Mouse (Mus musculus): Measurements from ENCODE around the gene Nav1.
A peak's percentile ranks its signal among the peaks of the same experiment; 100 is the strongest.
"Not testable (repeated sequence)": the region's sequence is repeated elsewhere in the genome, so short reads cannot be mapped to it uniquely, and the experiment has no call there.

The Nav1 gene

GRCm38 (mm10) chr1:135485179-135485578 lies 121.9 kb downstream of the Nav1 start:
- no peak for DNase-seq (ENCODE audit: low spot score in 2 of 2)

GRCm38 (mm10) chr1:135484503-135485051 lies 122.5 kb downstream of the Nav1 start:
- DNase-seq (ENCODE audit: low spot score in 2 of 2), result not testable (repeated sequence)

DNA sequence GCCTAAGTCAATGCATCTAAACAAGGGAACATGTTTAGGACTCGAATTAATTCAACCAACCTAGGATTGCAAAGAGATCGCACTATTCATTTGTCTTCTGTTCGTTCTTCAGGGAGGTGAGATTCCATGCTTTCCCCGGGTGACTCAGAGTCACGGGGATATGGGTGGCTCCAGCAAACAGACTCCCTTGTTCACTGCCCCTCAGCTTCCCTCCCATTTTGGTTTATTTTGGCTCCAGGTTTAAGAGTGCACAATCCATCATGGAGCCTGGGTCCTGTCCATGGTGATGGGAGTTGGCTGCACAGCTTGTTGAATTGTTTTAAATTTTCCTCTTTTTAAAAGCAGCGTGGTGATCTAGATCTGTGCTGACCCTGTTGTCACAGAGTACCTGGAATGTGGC lies 123.1 kb downstream of the Nav1 start:
- DNase-seq (ENCODE audit: low spot score in 2 of 2), result no peak

DNA sequence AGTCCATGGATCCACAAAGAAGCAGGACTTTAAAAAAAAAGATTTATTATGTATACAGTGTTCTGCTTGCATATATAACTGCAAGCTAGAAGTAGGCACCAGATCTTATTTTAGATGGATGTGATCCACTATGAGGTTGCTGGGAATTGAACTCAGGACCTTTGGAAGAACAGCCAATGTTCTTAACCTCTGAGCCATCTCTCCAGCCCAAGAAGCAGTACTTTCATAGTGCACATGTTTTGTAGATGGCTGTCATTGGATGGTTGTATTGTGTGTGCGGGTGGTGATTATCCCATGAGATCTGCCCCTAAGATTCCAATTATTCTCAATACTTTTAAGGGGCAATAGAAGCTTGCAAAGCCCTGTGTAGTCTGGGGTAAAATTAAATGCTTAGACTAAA lies 124.4 kb downstream of the Nav1 start:
- no peak for DNase-seq (ENCODE audit: low spot score in 2 of 2)

- no peak for DNase-seq (ENCODE audit: low spot score in 2 of 2)
Observed at GRCm38 (mm10) chr1:135481656-135482055, 125.4 kb downstream of the Nav1 start.

DNA sequence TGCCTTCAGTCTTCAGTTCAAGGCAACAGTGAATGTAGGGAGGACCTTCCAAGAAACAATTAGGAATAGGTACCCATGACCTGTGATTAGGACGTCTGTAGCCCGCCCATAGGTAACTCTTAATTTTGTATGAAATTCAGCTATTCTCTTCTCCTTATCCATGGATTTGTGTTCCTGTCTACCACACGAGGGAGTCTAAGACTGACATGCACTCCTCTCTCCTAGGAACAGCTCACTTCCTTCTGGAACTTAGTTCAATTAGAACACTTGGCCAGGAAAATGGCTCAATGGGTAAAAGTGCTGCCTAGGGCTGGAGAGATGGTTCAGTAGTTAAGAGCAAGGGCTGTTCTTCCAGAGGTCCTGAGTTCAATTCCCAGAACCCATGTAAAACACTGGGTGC lies 126.3 kb downstream of the Nav1 start:
- DNase-seq (ENCODE audit: low spot score in 2 of 2), result no peak

- DNase-seq (ENCODE audit: low spot score in 2 of 2), result no peak
Observed at GRCm38 (mm10) chr1:135475571-135475895, 131.6 kb downstream of the Nav1 start.

DNA sequence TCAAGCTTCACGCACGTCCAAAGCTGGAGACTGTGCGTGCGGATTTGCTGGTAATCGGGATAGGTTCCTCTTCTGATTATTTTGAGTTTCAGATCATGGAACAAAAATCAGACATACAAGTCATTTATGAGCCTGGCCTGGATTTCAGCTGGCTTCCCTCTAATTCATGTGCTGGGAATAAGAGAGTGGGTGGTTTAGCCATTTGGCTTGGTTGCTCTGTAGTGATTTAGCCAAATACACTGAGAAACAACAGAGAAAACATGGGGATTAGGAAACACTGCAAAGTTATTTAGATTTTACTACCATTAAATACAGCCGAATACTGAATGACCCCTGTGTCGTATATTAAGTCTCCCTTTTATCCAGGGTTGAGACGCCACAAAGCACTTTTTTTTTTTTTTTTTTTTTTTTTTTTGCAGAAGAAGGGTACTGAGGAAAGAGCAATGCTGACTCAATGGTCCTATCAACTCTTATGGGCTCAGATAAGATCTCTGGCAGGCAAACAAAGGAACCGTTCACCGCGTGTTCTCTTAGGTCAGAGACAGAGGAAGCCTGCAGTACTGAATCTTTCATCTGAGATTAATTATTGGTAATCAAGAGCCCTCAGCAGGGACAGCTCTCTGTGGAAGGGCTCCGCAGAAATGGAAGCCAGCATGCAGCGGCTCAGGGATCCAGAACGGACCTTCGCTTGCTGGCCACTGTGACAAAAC lies 132.1 kb downstream of the Nav1 start:
- no peak for DNase-seq (ENCODE audit: low spot score in 2 of 2)

- DNase-seq (ENCODE audit: low spot score in 2 of 2), result no peak
Observed at GRCm38 (mm10) chr1:135472536-135472935, 134.6 kb downstream of the Nav1 start.

- no peak for DNase-seq (ENCODE audit: low spot score in 2 of 2)
Observed at GRCm38 (mm10) chr1:135471742-135472141, 135.4 kb downstream of the Nav1 start.

- no peak for DNase-seq (ENCODE audit: low spot score in 2 of 2)
Observed at GRCm38 (mm10) chr1:135470546-135470945, 136.5 kb downstream of the Nav1 start.

DNA sequence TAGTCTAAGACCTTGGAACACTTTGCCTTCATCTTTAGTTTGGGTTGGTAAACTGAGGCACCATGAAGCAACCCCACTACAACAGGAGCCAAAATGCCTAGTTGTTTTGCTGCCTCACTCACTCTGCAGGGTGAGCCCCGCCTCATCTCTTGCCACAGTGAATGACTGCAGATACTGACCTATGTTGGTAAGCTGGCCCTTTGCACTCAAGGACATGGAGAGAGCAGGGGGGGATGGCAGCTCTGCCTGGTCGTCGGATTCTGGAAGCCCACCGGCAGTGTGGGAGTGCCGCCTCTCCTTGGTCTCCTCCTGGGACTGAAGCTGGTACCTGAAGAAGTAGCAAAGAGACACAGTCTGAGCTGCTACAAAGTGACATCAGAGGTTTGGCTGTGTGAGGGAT lies 139.6 kb downstream of the Nav1 start:
- no peak for DNase-seq (ENCODE audit: low spot score in 2 of 2)

DNA sequence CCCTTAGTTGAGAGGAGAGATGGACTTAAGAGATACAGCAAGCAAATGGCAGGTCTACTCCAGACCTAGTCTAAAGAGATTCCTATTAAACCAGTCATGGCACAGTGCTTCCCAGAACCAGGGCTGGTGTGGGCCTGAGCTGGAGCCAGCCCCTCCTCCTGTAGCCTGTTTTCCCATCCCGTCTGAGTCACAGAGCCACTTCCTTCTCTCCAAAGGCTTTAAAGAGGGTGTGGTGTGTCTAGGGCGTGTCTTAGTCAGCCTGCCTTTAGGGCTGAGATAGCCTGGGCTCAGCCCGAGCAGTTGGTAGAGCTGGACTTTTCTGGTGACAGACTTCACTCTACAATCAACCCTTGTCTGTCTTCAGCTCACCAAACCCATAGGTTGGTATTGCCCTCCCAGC lies 140.2 kb downstream of the Nav1 start:
- DNase-seq (ENCODE audit: low spot score in 2 of 2), result no peak

DNA sequence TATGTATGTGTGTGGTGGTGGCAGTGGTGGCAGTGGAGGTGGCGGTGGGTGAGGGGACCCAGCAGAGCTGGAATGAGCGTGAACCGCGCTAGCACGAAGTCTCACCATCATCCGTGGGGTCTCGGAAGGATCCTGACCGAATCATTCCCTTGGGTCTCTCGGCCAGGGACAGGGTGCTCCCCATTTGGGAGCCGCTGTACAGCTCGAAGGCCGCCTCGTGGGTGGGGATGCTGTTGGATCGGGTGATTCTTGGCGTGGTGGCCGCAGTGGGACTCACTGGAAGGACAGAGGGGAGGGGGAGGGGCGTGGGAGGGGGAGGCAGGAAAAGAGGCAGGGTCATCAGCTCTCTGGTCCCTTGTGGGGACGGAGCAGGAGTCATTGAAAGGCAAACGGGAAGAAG lies 141.4 kb downstream of the Nav1 start:
- DNase-seq (ENCODE audit: low spot score in 2 of 2), result no peak

- DNase-seq (ENCODE audit: low spot score in 2 of 2), result no peak
Observed at GRCm38 (mm10) chr1:135462736-135463135, 144.4 kb downstream of the Nav1 start.

DNA sequence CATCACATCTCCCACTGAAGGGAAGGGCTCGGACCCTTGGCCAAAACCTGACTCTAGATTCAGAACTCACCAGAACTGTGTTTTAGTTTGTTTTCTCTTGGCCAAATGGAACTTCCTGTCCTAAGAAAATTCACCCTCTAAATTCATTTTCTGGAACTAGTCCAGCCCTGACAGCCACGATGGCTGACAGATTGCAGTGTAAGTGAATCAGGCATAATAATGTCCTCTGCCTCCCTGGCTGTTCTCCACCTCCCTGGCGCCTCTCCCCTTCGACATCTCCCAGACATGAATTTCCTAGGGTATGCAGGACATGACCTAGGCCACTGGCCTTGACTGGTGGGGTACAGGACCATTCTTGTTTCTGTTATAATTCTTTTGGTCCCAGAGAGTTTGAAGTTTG lies 144.8 kb downstream of the Nav1 start:
- DNase-seq (ENCODE audit: low spot score in 2 of 2), result no peak

- peak in 1 of 2 experiments; percentile 42 for DNase-seq (ENCODE audit: low spot score in 2 of 2)
Observed at GRCm38 (mm10) chr1:135461097-135461730, 145.9 kb downstream of the Nav1 start.

DNA sequence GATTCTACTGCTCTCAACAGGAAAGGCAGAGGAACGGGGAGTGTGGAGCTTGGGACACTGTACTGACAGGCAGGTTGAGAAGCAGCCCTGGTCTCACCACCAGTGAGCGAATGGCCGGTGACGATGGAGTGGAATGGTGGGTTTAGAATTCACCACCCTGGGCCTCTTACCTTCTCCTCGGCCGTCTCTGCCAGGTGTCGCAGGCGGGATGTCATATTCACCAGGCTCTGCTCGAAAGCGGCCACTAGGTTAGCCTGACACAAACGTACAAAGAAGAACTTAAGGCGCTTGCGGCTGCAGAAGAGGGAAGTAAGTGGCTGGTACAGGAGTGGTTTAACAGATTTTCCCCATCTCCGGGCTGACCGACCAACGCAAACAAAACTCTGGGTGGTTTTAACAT lies 146.6 kb downstream of the Nav1 start:
- DNase-seq (ENCODE audit: low spot score in 2 of 2), result no peak

DNA sequence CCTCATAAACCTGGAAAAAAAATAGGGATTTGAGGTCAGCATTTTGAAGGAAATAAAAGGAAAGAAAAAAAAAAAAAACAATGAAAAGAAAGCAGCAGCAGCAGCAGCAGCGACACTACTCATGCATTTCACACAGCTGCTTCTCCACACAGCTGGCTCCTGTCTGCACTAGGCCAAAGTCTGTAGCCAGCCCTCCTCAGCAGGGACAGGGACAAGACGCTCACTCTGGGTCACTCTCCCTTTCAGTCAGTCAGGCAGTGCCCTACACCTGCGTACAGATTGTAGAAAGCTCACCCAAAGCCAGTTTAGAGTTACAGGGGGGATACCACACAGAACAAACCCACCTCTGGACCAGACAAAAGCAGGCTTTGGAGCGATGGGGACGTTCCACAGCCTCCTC lies 149.2 kb downstream of the Nav1 start:
- DNase-seq (ENCODE audit: low spot score in 2 of 2), result no peak

- DNase-seq (ENCODE audit: low spot score in 2 of 2), result peak in 1 of 2 experiments; percentile 40
Observed at GRCm38 (mm10) chr1:135452259-135452658, 154.8 kb downstream of the Nav1 start.

DNA sequence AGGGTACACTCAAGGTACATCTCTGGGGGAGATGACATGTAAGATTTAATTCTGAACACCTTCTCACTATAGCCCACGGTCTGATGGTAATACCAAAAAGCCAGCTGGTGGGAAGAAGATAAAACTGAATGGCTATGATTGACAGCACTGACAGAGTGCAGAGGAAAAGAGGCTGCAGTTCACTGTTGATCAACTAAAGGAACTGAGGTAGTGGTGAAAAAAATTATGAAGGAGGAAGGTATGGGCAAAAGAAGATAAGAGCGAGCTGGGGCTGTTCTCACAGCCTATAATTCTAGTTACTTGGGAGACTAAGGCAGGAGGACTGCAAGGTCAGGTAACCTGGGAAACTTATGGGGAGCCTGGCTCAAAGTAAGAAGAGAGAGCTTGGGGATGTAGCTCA lies 155.7 kb downstream of the Nav1 start:
- no peak for DNase-seq (ENCODE audit: low spot score in 2 of 2)

GRCm38 (mm10) chr1:135449876-135450275 lies 157.2 kb downstream of the Nav1 start:
- DNase-seq (ENCODE audit: low spot score in 2 of 2), result no peak

DNA sequence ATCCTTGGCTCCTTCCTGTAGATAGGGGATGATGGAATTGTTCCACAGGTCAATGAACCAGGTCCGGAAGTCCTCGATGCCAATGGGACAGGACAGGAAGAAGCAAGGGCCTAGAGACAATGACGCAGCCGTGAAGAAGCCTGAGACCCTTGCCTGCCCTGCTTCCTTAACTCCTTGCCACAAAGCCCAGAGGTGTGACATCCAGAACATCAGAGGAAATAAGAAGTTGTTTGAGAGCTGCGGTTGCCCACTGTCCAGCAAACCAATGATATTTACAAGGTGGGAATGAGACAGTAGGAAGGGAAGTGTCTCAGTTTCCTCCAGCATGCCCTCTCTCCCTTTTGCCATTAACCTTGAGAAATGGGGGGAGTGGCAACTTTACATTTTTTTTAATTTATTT lies 158.2 kb downstream of the Nav1 start:
- no peak for DNase-seq (ENCODE audit: low spot score in 2 of 2)

DNA sequence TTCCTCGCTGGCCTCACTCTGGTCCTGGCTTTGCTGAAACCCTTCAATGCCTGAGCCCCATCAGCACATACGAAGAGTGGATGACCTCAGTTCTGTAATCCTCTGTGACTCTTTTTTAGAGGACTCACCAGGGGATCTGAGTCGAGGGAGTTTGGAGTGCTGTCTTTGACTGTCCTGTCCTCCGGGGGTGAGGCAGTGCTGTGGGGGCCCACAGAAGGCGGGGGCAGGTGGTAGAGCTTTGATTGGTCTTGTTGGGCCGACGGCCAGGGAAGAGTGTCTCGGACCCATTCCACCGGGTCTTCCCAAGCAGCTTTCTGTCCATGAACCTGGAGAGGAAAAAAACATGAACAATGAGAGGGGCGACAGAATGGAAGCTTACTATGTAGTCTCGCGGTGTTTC lies 163.6 kb downstream of the Nav1 start:
- no peak for DNase-seq (ENCODE audit: low spot score in 2 of 2)

All from thymus, postnatal 10 days (tissue).